Mouse (Mus musculus) stomach, postnatal 0 days (tissue): ENCODE measurements around the gene Prkcg. TPM values are rescaled to one million over a fixed set of nuclear protein-coding genes. Genes with fewer than 3 reads are reported as not detected.

ENCODE experiments used
- ATAC-seq: fragments of 200-750 bp; cut with Nextera tagmentation; 2 replicates; pipeline ENCODE4 v1.8.0; 2017; ENCODE audit not compliant: low FRiP score, low TSS enrichment
- DNase-seq: peaks from one replicate; pipeline ENCODE4 v3.0.0-alpha.2; 2016; ENCODE audit warnings: low spot score
- H3K27ac ChIP-seq: fragments of 300-500 bp; sonication (generic); replicated peaks from 2 replicates; pipeline ENCODE4 v1.5.1; 2014; ENCODE audit warnings: mild to moderate bottlenecking, control low read depth
- H3K27me3 ChIP-seq: fragments of 300-500 bp; sonication (generic); 2 replicates; pipeline ENCODE4 v1.6.1; 2014; ENCODE audit warnings: low read length; ENCODE audit not compliant: control insufficient read depth, insufficient read depth
- H3K36me3 ChIP-seq: fragments of 300-500 bp; sonication (generic); 2 replicates; pipeline ENCODE4 v1.6.1; 2014; ENCODE audit warnings: low read length, mixed read lengths; ENCODE audit not compliant: control insufficient read depth, insufficient read depth
- H3K4me1 ChIP-seq: fragments of 300-500 bp; sonication (generic); replicated peaks from 2 replicates; pipeline ENCODE4 v1.6.1; 2014; ENCODE audit warnings: antibody characterized with exemption; ENCODE audit not compliant: control insufficient read depth, insufficient read depth
- H3K4me2 ChIP-seq: fragments of 300-500 bp; sonication (generic); replicated peaks from 2 replicates; pipeline ENCODE4 v1.6.1; 2014; ENCODE audit warnings: low read depth, mild to moderate bottlenecking, control low read depth, moderate library complexity
- H3K4me3 ChIP-seq: fragments of 300-500 bp; sonication (generic); 2 replicates; pipeline ENCODE4 v1.5.1; 2014; ENCODE audit warnings: low read depth, low read length, control low read depth
- H3K9ac ChIP-seq: fragments of 300-500 bp; sonication (generic); 2 replicates; pipeline ENCODE4 v1.6.1; 2014; ENCODE audit warnings: mild to moderate bottlenecking, low read length, control low read depth, mixed read lengths
- H3K9me3 ChIP-seq: fragments of 300-500 bp; sonication (generic); 2 replicates; pipeline ENCODE4 v1.6.1; 2016; ENCODE audit warnings: low read length; ENCODE audit not compliant: control insufficient read depth
- CTCF ChIP-seq: IDR thresholded peaks from 2 replicates; pipeline ENCODE4 v1.5.1; 2016; ENCODE audit warnings: antibody characterized with exemption, low read depth, mild to moderate bottlenecking, moderate library complexity
- EP300 ChIP-seq: optimal IDR thresholded peaks from 2 replicates; pipeline ENCODE3; 2016; ENCODE audit warnings: antibody characterized with exemption
- WGBS: fragments of 180-500 bp; shearing (Covaris S2); extraction: QIAGEN DNeasy Blood & Tissue Kit; methylation state at CpG from one replicate; pipeline ENCODE4 v1.1.7; 2014; 5-methylcytosine and 5-hydroxymethylcytosine counted together
- polyA plus RNA-seq: library from polyadenylated mRNA; unstranded; fragments of >200 nt; fragmentation: Nextera tagmentation; extraction: Ambion mirVana; gene quantifications from 2 replicates; pipeline ENCODE4 v1.2.1, GENCODE M21; 2015

The Prkcg gene
- polyA plus RNA-seq, 1 experiment from 2014 or later: 0.24 TPM

DNA sequence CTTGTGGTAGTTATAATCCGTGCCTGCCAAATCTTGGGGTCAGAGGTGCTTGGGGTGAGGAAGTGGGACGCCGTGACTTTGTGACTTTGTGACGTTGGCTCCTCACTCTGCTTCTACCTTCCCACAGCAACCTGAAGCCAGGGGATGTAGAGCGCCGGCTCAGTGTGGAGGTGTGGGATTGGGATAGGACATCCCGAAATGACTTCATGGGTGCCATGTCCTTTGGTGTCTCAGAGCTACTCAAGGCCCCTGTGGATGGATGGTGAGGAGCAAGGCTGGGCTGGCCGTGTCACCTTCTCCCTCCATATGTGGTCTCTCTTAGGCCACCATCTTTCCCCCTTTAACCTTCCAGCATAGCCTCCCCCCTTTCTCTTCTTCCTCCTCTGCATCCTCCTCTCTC lies 24.6 kb downstream of the Prkcg start:
- Histone ChIP-seq H3K4me2 (no peak overlapping the region), H3K4me1 (no peaks in the 10 kb centered on the region), H3K27ac (no peak overlapping the region), H3K4me3 (no peak overlapping the region), H3K9me3 (no peaks in the 10 kb centered on the region), H3K27me3 (no peaks in the 10 kb centered on the region), H3K36me3 (no peaks in the 10 kb centered on the region), H3K9ac (no peak overlapping the region)
- TF ChIP-seq CTCF (no peak), EP300 (no peak)
- no peak for ATAC-seq
- 74% methylated on average over 8 of the region's 8 CpGs for WGBS
- no peak for DNase-seq

- H3K9me3 ChIP-seq: no peaks in the 10 kb centered on the region
- no peak overlapping the region for H3K4me2 ChIP-seq
- no peak overlapping the region for H3K9ac ChIP-seq
- no peak for ATAC-seq
- no peaks in the 10 kb centered on the region for H3K27me3 ChIP-seq
- TF ChIP-seq CTCF (no peak), EP300 (no peak)
- no peak overlapping the region for H3K4me3 ChIP-seq
- H3K4me1 ChIP-seq: no peaks in the 10 kb centered on the region
- H3K36me3 ChIP-seq: no peaks in the 10 kb centered on the region
- no peak overlapping the region for H3K27ac ChIP-seq
- WGBS: 74% methylated on average over 5 of the region's 5 CpGs
- DNase-seq: no peak
Observed at GRCm38 (mm10) chr7:3314121-3314520, 25.1 kb downstream of the Prkcg start.

DNA sequence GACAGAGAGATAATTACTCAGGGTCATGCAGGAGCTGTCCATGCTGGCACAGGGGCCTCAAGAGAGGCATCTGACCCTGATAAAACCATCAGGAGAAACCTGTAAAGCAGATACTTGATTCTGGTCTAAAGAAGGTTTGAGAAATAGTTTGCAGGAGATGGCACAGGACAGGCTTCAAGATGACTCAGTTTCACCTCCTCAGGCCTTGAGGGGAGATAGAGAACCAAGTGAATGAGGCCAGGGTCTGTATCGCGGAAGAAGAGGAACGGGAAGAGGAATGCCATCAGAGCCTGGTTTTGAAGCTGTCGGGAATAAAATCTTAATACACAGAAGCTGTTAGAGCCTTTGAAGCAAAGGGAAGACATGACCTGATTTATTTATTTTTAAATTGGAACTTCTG lies 28.7 kb downstream of the Prkcg start:
- Histone ChIP-seq H3K36me3 (no peaks in the 10 kb centered on the region), H3K4me3 (no peak overlapping the region), H3K4me1 (no peaks in the 10 kb centered on the region), H3K9ac (no peak overlapping the region), H3K9me3 (no peaks in the 10 kb centered on the region), H3K27ac (no peak overlapping the region), H3K4me2 (no peak overlapping the region), H3K27me3 (no peaks in the 10 kb centered on the region)
- DNase-seq (no peak), ATAC-seq (no peak)
- TF ChIP-seq CTCF (no peak), EP300 (no peak)
- 38% methylated on average over 4 of the region's 4 CpGs for WGBS

GRCm38 (mm10) chr7:3320856-3321255 lies 31.9 kb downstream of the Prkcg start:
- DNase-seq (no peak), ATAC-seq (no peak)
- no peaks in the 10 kb centered on the region for H3K27me3 ChIP-seq
- no peaks in the 10 kb centered on the region for H3K9me3 ChIP-seq
- no peak overlapping the region for H3K27ac ChIP-seq
- no peaks in the 10 kb centered on the region for H3K36me3 ChIP-seq
- H3K9ac ChIP-seq: no peak overlapping the region
- no peak overlapping the region for H3K4me3 ChIP-seq
- no peak overlapping the region for H3K4me2 ChIP-seq
- TF ChIP-seq CTCF: no peak
- 73% methylated on average over 3 of the region's 3 CpGs for WGBS
- no peaks in the 10 kb centered on the region for H3K4me1 ChIP-seq

DNA sequence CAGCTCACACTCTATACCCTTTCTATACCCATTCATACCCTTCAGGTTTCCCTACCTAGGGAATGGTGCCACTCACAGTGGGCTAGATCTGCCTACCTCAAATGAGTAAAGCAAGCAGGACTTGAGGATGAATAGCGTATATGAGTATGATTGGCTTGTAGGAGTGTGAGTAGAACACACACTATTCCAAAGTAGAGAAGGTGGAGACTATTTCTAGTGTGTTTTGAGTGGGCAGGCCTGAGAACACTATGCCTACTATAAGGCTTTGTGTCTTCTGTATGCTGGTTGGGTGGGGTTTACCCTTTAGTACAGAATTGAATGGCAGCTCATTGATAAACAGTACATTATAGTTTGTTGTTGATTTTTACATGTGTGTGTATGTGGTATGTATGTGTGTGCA lies 34.8 kb downstream of the Prkcg start:
- Histone ChIP-seq H3K9me3 (no peaks in the 10 kb centered on the region), H3K4me3 (no peak overlapping the region), H3K9ac (no peak overlapping the region), H3K4me1 (no peaks in the 10 kb centered on the region), H3K36me3 (no peaks in the 10 kb centered on the region), H3K27ac (no peak overlapping the region), H3K27me3 (no peaks in the 10 kb centered on the region), H3K4me2 (no peak overlapping the region)
- DNase-seq (no peak), ATAC-seq (no peak)
- no peak for TF ChIP-seq CTCF
- TF ChIP-seq EP300: no peak
- WGBS: 91% methylated on average over 1 of the region's 1 CpGs

DNA sequence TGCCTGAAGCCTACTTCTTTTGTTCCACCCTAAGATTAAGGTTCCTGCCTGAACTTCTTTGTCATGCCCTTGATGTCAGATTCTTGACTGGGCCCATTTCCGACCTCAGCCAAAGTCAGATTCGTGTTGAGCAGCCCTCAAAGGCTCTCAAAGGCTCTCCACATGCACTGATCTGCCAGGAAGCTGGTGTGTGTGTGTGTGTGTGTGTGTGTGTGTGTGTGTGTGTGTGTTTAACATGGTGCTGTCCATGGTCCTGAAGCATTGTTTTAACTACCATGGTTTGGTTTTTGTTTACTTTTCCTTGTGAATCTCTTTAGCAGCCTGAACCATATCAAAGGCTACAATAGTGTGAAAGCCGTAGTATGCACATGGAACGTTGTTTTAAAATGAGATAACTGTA lies 39.0 kb downstream of the Prkcg start:
- ATAC-seq (no peak), DNase-seq (no peak)
- no peak overlapping the region for H3K4me3 ChIP-seq
- H3K36me3 ChIP-seq: no peaks in the 10 kb centered on the region
- H3K9me3 ChIP-seq: no peaks in the 10 kb centered on the region
- H3K4me1 ChIP-seq: no peaks in the 10 kb centered on the region
- H3K9ac ChIP-seq: no peak overlapping the region
- no peaks in the 10 kb centered on the region for H3K27me3 ChIP-seq
- 58% methylated on average over 4 of the region's 4 CpGs for WGBS
- no peak overlapping the region for H3K4me2 ChIP-seq
- no peak overlapping the region for H3K27ac ChIP-seq
- TF ChIP-seq EP300: no peak
- no peak for TF ChIP-seq CTCF
